In genomic region chr11:4209556-4209955, GRCm38 (mm10) we compare ENCODE assay signal across 11 mouse cellular contexts. TPM values are rescaled to one million over a fixed set of nuclear protein-coding genes. Genes with fewer than 3 reads are reported as not detected.
A peak's percentile ranks its signal among the peaks of the same experiment; 100 is the strongest.
DNase-seq lines count a peak whose midpoint lies in the region; ATAC-seq and TF ChIP-seq lines count a peak whose summit lies in the region.
"Had no signal": no experiment of that assay in that cellular context is flagged by ENCODE, and none has a peak within 500 bp of the region (broad histone marks: within the 10 kb centered on the region; RNA-seq: fewer than 3 reads in every experiment).

No protein-coding gene starts in this region.

- no peak overlapping the region for H3K4me2 ChIP-seq in liver, embryonic 14.5 days (ENCODE audit: low read depth)

- H3K36me3 ChIP-seq in heart, adult 2 months (ENCODE audit: control insufficient read depth, insufficient read depth, low read length), result no peaks in the 10 kb centered on the region; the same call in 1 of the 2 replicates
- no peaks in the 10 kb centered on the region for H3K36me3 ChIP-seq in liver, embryonic 14.5 days (replicated peaks; ENCODE audit: control insufficient read depth, insufficient read depth, low read depth)

- H3K4me1 ChIP-seq in heart, adult 2 months (ENCODE audit: control insufficient read depth, insufficient read depth, low read length), result peaks cover 22% of the 10 kb centered on the region
- H3K4me1 ChIP-seq in liver, embryonic 14.5 days (replicated peaks; ENCODE audit: control insufficient read depth in 2 of 2, insufficient read depth in 2 of 2, low read length in 1 of 2), result no peaks in the 10 kb centered on the region

- ATAC-seq in liver, embryonic 14.5 days (ENCODE audit: insufficient read depth), result no peak
- no peak for ATAC-seq in monocyte, adult 5-6 weeks (replicated peaks; ENCODE audit: insufficient number of reproducible peaks, low FRiP score, low TSS enrichment, poor library complexity, severe bottlenecking)
- ATAC-seq: inflammation-experienced regulatory T-cells, adult 6 months had no signal

- no peak for DNase-seq in heart, adult 2 months
- DNase-seq in heart, adult 8-10 months (ENCODE audit: low spot score), result no peak
- no peak for DNase-seq in liver, embryonic 14.5 days (ENCODE audit: low read depth in 3 of 3, low spot score in 3 of 3)
- no peak for DNase-seq in liver
- DNase-seq in B cell, adult 2 months, result peak; percentile 26 to 29
- peak; percentile 51 for DNase-seq in MN1 (ENCODE audit: low spot score)
- no peak for DNase-seq in urinary bladder, postnatal 10 days (ENCODE audit: low spot score)
- DNase-seq: adrenal gland, adult 8-10 months had no signal

- 0 out of 2 replicates have a peak, but pooled peaks have one; percentile 24 for TF ChIP-seq EP300 in heart, adult 2 months (IDR thresholded peaks at IDR 0.05; ENCODE audit: insufficient read depth, low read depth, low read length)
- TF ChIP-seq EP300 in liver, embryonic 14.5 days (IDR thresholded peaks at IDR 0.05; ENCODE audit: low read depth), result no peak

- no peaks in the 10 kb centered on the region for H3K27me3 ChIP-seq in heart, adult 2 months (ENCODE audit: control insufficient read depth, insufficient read depth, low read length)
- H3K27me3 ChIP-seq in liver, embryonic 14.5 days (ENCODE audit: control insufficient read depth, insufficient read depth, low read length), result no peaks in the 10 kb centered on the region

- WGBS in heart, adult 2 months, result 81% methylated on average over 5 of the region's 5 CpGs
- WGBS in liver, embryonic 14.5 days (ENCODE audit: insufficient replicate concordance), result 62% methylated on average over 5 of the region's 5 CpGs

- intact Hi-C loops in heart, adult 2 months (cut with DNase I), result no loop called here

- H3K9ac ChIP-seq in heart, adult 2 months (ENCODE audit: low read depth, low read length), result no peak overlapping the region
- H3K9ac ChIP-seq in liver, embryonic 14.5 days (replicated peaks), result no peak overlapping the region

- H3K9me3 ChIP-seq in liver, embryonic 14.5 days (ENCODE audit: control insufficient read depth, low read length), result no peaks in the 10 kb centered on the region

- no peak overlapping the region for H3K4me3 ChIP-seq in heart, adult 2 months
- no peak overlapping the region for H3K4me3 ChIP-seq in liver, embryonic 14.5 days (ENCODE audit: insufficient read depth in 1 of 2, low read depth in 2 of 2, low read length in 2 of 2)

- no peak overlapping the region for H3K27ac ChIP-seq in heart, adult 2 months
- no peak overlapping the region for H3K27ac ChIP-seq in liver, embryonic 14.5 days

- TF ChIP-seq POLR2A in heart, adult 2 months (IDR thresholded peaks at IDR 0.05; ENCODE audit: insufficient read depth, low read depth, low read length), result no peak

- no peaks in the 10 kb centered on the region for H3K79me2 ChIP-seq in heart, adult 2 months (replicated peaks; ENCODE audit: control insufficient read depth, insufficient read depth, low read length)

- peak; percentile 70 for TF ChIP-seq CTCF in heart, adult 2 months (IDR thresholded peaks at IDR 0.05)
- TF ChIP-seq CTCF in liver, embryonic 14.5 days (IDR thresholded peaks at IDR 0.05; ENCODE audit: low read depth), result peak; percentile 66

RNA-seq across cellular contexts. Expression of gene Castor1, which starts 8.5 kb away (rescaled TPM):
- total RNA-seq in heart, adult 2 months (2021), result 1 to 10 TPM; 4.0 to 5.9 TPM
- 10.7 and 13.5 TPM in 2 replicates for polyA plus RNA-seq in heart, adult 2 months (2012; rRNA removed)
- total RNA-seq in heart, adult 8-10 months (2022), result 1 to 10 TPM; 3.5 to 6.9 (median 4.8) TPM
- polyA plus RNA-seq in liver, embryonic 14.5 days (2012; rRNA removed), result 1.0 and 1.1 TPM in 2 replicates
- polyA plus RNA-seq in liver, embryonic 14.5 days (2014; fragmentation: Nextera tagmentation; extraction: Ambion mirVana), result 1.4 and 1.5 TPM in 2 replicates
- 0.64 to 8.6 TPM (median 2.4 TPM) in 3 replicates for total RNA-seq in monocyte, adult 5-6 weeks (2017)

RNA-seq across cellular contexts. Expression of gene Tbc1d10a, which starts 23.0 kb away (rescaled TPM):
- total RNA-seq in heart, adult 2 months (2021), result 10 to 100 TPM; 10.1 to 10.7 TPM
- 17.3 and 22.3 TPM in 2 replicates for polyA plus RNA-seq in heart, adult 2 months (2012; rRNA removed)
- total RNA-seq in heart, adult 8-10 months (2022), result 1 to 10 TPM; 7.6 to 9.2 (median 8.2) TPM
- 5.3 and 6.2 TPM in 2 replicates for polyA plus RNA-seq in liver, embryonic 14.5 days (2012; rRNA removed)
- 2.6 and 3.4 TPM in 2 replicates for polyA plus RNA-seq in liver, embryonic 14.5 days (2014; fragmentation: Nextera tagmentation; extraction: Ambion mirVana)
- 9.5 to 17.6 TPM (median 16.9 TPM) in 3 replicates for total RNA-seq in monocyte, adult 5-6 weeks (2017)

RNA-seq across cellular contexts. Expression of gene Osm, which starts 26.7 kb away (rescaled TPM):
- total RNA-seq in heart, adult 2 months (2021), result under 1 TPM; 0.13 to 0.14 TPM
- 0.14 and 0.15 TPM in 2 replicates for polyA plus RNA-seq in heart, adult 2 months (2012; rRNA removed)
- 1 to 10 TPM in 1 of 4 experiments, not detected in 3; 1.6 TPM for total RNA-seq in heart, adult 8-10 months (2022)
- 0.85 and 0.88 TPM in 2 replicates for polyA plus RNA-seq in liver, embryonic 14.5 days (2012; rRNA removed)
- 0.34 and 0.41 TPM in 2 replicates for polyA plus RNA-seq in liver, embryonic 14.5 days (2014; fragmentation: Nextera tagmentation; extraction: Ambion mirVana)
- 75.5 to 155 TPM (median 106 TPM) in 3 replicates for total RNA-seq in monocyte, adult 5-6 weeks (2017)
- polyA plus RNA-seq: limb, embryonic 11.5 days had no signal

RNA-seq across cellular contexts. Expression of gene Lif, which starts 47.8 kb away (rescaled TPM):
- under 1 TPM; 0.21 to 0.36 TPM for total RNA-seq in heart, adult 2 months (2021)
- polyA plus RNA-seq in heart, adult 2 months (2012; rRNA removed), result 1.5 TPM in 2 replicates
- total RNA-seq in heart, adult 8-10 months (2022), result 1 to 10 TPM in 1 of 4 experiments, under 1 TPM in 3; 0.19 to 1.3 (median 0.38) TPM
- polyA plus RNA-seq in liver, embryonic 14.5 days (2012; rRNA removed), result 0.02 TPM in 1 of 2 replicates, not detected in the other
- polyA plus RNA-seq in liver, embryonic 14.5 days (2014; fragmentation: Nextera tagmentation; extraction: Ambion mirVana), result not detected in 2 replicates
- 0.29 to 1.1 TPM (median 0.32 TPM) in 3 replicates for total RNA-seq in monocyte, adult 5-6 weeks (2017)

RNA-seq across cellular contexts. Expression of gene Sf3a1, which starts 49.4 kb away (rescaled TPM):
- total RNA-seq in heart, adult 2 months (2021), result 10 to 100 TPM; 37.2 to 38.7 TPM
- 17.9 and 23.4 TPM in 2 replicates for polyA plus RNA-seq in heart, adult 2 months (2012; rRNA removed)
- 10 to 100 TPM; 25.8 to 34.5 (median 30.4) TPM for total RNA-seq in heart, adult 8-10 months (2022)
- polyA plus RNA-seq in liver, embryonic 14.5 days (2012; rRNA removed), result 16.4 and 18.6 TPM in 2 replicates
- 23.5 and 24.2 TPM in 2 replicates for polyA plus RNA-seq in liver, embryonic 14.5 days (2014; fragmentation: Nextera tagmentation; extraction: Ambion mirVana)
- 14.2 to 26.6 TPM (median 15.3 TPM) in 3 replicates for total RNA-seq in monocyte, adult 5-6 weeks (2017)

Comparison
In these comparisons a context has a peak if more than half of its experiments do, and no peak if none do; other contexts are left out.
1. DNase-seq: peak in B cell, adult 2 months (2 of 2) and MN1 (single experiment); none in heart, adult 2 months (0 of 2), heart, adult 8-10 months (single experiment), liver, embryonic 14.5 days (0 of 3), liver (single experiment) and urinary bladder, postnatal 10 days (single experiment).
2. RNA of gene Osm, which starts 26.7 kb away (total RNA-seq): 75.5 to 155 TPM in monocyte, adult 5-6 weeks; 0.13 to 0.14 TPM in heart, adult 2 months and 1.6 TPM in heart, adult 8-10 months; every median in the first group is over 10 times any median in the second.